Mouse (Mus musculus): ENCODE data around the gene Kank1. TPM values are rescaled to one million over a fixed set of nuclear protein-coding genes. Genes with fewer than 3 reads are reported as not detected.

Kank1 gene
- total RNA-seq, 4 experiments from 2014 or later = 40.4 to 50.0 (median 45.6) TPM

DNA sequence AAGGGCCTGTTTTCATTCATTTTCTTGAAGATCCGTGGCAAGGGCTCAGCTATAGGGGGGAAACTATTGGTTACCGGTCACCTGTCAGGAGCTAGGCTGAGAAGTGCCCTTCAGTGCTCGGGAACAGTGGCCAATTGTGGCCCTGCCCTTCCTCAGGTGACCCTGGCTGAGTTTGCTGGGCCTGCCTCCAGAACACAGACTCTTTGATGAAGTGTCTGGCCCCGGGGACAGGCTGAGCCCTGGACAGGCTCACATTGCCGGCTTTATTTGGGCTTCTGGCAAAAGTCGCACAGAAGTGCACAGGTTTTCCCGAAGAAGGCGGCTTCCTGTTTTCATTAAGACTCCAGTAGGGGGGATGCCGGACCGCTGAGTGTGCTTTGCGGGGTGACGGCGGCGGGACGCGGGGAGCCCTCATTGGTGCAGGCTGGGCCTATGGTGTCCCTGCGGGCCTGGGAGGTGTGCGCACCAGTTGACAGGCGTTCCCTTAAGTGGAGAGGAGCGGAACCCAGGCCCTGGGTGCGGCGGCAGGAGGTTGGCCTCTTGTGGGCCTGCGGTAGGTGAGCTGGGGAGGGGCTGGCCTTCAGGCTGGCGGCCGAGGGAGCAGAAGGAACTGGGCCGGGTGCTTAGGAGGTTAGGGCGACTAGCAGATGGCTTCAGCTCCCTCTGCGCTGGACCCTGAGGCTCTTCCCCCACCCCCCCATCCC is 169.9 kb downstream of the Kank1 start:
- peak; percentile 71 for DNase-seq (ENCODE audit: low spot score)

DNA sequence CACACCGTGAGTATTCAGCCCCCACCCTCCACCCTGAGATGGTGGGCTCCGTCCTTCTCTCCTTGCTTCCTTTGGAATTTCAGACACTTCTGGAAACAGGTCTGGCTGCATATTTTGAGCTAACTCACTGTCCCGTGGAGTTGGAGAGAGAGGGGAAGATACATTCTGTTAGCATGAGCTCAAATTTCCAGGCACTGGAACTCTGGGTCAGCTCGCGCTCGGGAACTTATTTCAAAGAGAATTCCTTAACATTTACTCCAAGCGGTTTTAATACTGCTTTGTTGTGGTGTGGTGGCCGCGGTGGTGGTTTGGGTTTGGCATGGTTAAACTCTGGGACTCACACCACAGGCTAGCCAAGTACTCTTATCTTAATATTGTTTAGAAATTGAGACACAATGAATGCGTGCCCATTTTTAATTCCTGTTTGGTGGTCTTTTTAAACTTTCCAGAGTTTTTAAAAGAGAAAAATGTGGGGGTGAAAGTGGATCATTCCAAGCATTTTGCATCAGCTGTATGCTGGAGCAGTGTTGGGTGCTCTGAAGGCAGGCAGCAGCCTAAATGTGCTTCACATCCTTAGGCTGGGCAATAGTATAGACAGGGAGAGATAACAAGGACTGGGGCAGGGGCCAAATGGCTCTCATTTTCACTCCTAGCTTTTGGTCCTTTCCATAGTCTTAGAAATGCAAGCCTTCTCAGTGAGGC is 170.6 kb downstream of the Kank1 start:
- no peak for DNase-seq (ENCODE audit: low spot score)

DNA sequence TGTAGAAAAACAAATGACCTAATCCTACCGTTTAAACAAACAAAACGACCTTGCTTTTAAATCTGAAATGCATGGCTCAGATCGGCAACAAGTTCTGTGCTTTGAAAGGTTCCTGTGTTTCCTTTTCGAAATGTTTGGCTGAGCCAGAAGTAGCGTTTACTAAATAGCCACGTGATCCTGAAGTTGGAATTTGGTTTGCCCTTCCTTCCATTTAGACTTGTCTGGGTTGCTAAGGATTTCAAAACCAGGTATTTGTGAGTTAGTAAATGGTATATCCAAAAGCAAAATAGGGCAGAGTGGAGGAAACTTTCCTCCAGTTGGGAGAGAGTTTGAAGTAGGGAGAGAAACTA is 171.1 kb downstream of the Kank1 start:
- DNase-seq (ENCODE audit: low spot score) = no peak

DNA sequence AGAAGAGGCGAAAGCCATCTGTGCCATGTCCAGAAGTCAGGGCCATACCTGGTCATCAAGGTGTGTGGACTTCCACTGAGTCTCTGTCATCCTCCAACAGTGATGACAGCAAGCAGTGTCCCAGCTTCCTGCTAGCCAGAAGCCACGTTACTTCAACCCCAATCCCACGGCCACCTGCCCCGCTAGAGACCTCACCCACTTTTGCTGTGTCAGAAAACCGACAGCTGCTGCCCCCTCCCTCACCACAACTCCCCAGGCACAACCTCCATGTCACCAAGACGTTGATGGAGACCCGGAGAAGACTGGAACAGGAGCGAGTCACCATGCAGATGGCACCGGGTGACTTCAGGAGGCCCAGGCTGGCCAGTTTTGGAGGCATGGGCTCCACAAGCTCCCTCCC is 172.5 kb downstream of the Kank1 start:
- no peak for DNase-seq (ENCODE audit: low spot score)

DNA sequence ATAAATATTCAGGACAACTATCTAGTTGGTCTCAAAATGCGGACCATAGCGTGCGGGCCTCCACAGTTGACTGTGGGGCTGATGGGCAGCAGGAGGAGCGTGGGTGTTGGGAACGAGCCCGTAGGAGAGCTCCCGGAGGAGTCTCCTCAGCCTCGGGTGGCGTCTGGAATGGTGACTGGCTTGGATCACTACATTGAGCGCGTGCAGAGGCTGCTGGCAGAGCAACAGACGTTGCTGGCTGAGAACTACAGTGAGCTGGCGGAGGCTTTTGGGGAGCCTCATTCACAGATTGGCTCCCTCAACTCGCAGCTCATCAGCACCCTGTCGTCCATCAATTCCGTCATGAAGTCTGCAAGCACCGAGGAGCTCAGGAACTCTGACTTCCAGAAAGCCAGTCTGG is 174.6 kb downstream of the Kank1 start:
- DNase-seq (ENCODE audit: low spot score) = peak; percentile 41

DNA sequence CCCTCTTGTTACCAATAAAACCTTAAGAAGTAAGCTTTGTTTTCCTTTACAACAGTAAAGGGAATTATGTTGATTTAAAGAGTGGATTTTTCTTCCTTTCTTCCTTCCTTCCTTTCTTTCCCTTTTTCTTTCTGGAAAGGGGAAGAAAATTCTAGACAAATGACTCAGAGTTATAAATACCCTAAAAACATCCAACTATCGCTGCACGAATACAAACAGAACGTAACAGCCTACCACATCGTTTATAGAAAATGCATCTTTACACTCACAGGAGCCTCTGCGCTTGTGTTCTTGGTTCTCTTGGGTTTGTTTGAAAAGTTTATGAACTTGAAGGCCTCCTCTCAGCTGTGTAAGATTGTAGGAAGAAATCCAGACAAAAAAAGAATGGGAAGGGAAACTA is 178.7 kb downstream of the Kank1 start:
- no peak for DNase-seq (ENCODE audit: low spot score)

DNA sequence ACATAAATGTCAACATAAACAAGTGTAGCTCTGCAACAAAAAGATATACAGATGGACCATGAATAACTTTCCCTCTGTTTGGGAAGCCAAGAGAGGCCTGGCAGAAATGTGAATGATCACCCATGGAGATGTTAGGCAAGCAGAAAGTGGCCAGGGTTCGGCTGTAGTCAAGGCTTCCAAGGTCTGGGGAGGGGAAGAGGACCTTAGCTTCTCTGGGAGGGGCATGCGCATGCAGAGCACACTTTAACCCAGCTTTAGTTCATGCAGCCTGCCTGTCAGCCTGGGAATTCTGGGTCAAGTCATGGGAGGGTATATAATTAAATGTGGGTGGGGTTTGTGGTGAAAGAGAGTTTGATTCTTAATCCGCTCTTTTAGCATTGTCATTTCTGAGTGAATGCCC is 180.9 kb downstream of the Kank1 start:
- DNase-seq (ENCODE audit: low spot score) = no peak

DNA sequence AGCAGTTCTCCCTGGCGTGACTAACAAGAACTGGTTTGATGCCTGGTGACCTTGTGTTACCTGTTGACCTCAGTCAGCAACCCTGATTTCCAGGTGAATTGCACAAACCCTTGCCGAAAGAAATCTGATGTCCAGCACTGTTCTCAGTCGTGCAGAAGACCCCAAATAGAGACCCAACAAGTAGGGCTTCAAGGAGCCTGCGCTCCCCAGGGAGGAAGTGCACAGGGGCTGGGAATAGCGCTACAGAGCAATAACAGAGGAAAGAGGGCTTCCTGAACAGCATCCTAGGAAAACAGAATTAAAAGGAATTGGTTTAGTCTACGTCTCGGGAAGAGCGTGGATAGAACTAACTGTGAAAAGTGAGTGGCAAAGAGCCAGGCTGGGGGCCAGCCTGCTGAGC is 183.2 kb downstream of the Kank1 start:
- no peak for DNase-seq (ENCODE audit: low spot score)

DNA sequence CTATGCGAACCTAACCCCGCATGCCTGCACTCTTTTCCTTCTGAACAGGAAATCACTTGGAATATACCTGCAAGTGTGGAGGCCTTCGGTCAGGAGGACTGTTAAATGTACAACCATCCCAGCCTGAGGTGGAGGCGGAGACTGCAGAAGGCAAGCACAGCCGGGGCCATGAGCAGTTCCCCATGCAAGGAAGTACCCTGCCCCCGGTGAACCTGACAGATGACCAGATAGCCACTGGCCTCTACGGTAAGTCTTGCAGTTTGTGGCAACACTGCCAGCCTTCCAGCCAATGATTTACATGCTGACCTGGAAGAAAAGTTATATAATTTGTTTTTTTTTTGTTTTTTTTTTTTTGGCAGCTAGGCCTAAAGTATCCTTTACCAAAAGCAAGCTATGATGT is 185.3 kb downstream of the Kank1 start:
- no peak for DNase-seq (ENCODE audit: low spot score)

DNA sequence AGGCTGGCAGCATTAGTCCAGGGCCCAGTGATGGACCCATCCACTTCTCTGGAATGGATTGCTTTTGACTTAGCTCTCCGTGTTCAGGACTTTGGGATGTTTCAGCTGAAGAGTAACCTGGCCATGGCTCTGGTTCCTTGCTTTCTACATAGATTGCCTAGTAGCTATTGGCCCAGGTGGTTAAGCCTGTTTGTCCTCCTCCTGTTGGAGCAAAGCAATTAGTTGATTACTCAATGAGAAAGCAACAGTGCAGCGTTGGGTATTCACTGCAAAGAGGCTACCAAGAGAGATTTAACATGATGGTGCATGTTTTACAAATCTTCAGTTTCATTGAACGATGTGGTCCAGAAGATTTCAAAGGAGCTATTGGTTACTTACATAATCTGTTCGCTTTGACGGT is 186.6 kb downstream of the Kank1 start:
- no peak for DNase-seq (ENCODE audit: low spot score)

DNA sequence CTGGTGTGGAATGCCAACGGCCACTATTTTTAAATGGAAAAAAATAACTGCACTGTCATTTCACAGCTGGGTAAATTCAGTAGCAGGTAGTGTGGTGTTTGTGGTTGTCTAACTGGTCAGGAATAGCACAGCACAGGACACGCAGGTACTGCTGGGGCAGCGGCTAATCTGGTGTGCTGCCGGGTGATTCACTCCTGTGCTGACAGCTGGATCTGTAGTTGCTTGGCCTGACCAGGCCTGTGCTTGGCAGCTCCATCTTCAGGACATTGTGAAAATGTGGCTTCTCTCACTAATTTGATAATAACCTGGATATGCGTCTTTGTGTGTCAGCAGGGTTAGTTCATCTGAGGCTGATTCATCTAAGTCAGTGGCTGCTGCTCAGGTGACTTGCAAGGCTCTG is 189.7 kb downstream of the Kank1 start:
- no peak for DNase-seq (ENCODE audit: low spot score)

DNA sequence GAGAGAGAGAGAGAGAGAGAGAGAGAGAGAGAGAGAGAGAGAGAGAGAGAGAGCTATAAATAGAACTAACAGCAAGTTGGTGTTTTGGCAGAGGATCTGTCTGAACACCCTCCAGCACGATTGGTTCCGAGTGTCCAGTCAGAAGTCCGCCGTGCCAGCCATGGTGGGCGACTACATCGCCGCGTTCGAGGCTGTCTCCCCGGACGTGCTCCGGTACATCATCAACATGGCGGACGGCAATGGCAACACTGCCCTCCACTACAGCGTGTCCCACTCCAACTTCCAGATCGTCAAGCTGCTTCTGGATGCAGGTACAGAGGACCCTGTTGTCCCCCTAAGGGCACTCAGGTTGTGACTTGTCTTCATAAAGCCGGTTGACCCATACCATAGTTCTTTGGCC is 191.1 kb downstream of the Kank1 start:
- DNase-seq (ENCODE audit: low spot score) = no peak

DNA sequence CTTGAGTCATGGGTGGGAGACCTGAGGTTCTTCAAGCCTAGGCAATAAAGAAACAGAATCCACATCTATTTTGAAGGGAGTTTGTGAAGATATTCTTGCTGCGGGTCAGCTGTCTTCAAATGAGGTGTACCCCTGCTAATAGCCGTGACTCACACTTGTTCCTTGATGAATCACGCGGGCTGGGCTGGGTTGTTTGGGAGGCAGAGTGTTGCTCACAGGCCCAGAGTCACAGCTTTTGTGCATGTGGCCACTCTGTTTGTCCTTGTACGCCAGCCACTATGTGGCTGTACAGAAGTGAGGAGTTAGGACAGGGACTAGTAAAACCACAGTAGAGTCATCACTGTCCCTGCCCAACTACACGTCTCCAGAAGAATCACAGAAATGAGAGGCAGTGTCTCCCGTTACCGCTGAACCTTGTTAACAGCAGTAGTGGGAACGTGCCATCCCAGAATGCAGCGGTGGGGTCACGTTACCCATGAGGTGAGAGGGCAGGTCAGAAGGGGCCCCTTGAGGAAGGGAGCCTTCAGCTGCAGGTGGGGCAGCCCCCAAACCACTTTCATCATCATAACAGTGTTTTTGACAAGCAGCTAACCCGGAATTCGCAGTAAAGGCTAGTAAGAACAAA is 191.7 kb downstream of the Kank1 start:
- no peak for DNase-seq (ENCODE audit: low spot score)

DNA sequence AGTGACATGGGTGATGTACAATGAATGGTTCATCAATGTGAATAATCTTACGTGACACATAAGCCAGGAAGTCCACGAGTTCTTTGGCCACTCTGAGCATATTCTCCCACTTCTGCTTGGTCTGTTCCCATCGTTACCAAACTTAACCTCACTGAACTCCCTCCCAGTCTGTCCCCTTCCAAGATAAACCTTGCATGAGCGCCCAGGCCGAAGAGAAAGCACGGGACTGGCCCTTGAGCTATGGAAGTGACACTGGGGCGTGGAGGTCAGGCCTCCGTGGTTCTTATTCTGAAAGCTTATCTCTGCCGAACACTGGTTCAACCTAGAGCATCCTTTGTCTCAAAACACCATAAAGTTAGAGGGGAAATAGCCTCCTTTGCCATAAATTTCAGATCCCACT is 194.7 kb downstream of the Kank1 start:
- no peak for DNase-seq (ENCODE audit: low spot score)

DNA sequence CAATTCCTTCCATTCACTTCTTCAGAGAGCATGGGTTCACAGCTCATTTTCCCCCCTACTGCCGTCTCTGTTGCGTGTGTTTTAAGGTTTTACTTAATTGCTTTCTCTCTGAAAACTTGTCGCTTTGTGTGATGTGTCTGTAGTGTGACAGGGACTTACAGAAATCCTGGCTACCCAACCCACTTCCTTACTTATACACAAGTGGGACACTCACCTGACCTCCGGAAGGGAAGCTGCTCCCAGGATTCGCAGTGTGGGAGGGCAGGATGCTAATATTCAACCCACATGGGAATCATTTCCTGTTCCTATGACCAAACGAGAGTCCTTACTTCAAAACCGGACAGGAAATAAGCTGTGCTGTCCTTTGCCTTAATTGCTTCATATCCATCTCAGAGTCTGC is 195.1 kb downstream of the Kank1 start:
- DNase-seq (ENCODE audit: low spot score) = no peak

DNA sequence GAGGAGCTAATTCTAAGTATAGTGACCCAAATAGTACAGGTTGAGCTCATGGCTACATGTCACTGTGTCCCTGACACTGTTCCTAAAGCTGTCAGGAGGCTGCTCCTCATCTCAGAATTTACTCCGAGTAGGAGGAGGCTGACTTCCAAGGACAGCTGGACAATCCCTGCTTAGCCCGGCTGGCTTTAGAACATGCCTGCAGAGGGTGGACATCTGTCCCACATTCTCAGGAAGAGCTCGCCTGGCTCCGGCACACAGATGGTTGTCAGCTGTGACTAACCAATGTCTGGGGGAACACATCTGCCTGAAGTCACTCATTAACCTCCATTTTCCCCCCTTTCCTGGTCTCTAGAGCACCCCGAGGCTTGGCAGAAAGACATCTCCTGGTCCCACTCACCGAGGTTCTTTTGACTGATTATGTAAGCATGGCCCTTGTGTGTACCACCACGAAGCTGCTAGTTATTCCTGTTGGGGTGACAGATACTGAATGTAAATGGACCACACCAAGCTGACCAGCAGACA is 196.5 kb downstream of the Kank1 start:
- no peak for DNase-seq (ENCODE audit: low spot score)

DNA sequence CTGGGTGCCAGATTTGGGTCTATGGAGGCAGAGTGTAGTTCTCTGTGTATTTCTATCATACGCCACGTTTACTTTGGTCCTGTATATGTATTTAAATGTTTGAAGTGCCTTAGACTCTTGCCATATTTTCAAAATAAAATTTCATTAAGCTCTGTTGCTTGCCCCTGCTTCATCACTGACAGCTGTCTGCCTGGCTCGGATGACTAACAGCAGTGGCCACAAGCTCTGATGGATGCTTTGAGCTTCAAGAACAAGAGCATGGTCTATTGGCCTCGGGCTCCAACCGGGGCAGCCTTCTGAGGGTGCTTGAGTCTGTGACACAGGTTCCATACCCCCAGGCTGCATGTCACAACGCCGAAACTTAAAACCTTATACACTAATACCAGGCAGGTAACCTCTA is 197.6 kb downstream of the Kank1 start:
- no peak for DNase-seq (ENCODE audit: low spot score)

DNA sequence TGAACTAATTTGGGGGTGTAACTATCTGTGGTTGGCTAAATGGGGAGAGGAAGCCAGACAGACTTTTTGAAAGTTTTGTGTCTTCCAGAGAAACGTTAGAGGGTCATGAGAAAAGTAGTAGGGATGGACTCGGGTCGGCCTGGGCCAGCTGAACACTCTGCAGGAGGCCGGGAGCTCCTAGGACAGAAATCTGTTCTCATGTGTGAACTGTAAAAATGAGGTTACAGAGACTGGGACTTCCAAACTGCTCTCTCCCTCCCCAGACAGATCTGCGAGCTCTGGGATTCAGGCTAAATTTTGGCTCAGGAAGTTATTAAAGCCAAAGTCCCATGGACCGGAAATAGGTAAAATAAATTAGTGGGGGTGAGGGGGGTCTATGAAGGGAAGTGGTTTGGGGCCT is 198.0 kb downstream of the Kank1 start:
- DNase-seq (ENCODE audit: low spot score) = no peak

DNA sequence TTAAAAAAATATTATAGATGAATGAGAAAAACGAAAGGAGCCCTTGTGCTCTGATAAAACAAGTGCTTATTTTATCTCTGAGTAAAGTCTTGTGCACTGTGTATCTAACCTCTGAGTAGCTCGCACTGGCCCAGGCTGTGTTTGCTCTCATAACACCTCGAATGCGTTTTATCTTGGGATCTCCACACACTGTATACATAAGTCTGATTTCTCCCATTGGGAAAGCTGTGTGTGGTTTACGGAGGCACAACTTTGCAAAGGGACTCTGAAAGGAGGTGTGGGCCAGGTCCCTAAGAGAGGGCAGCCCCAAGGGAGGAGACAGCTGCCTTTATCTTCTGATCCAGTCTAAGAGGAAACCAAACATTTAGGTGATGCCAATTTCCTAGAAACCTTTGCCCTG is 198.6 kb downstream of the Kank1 start:
- DNase-seq (ENCODE audit: low spot score) = no peak

DNA sequence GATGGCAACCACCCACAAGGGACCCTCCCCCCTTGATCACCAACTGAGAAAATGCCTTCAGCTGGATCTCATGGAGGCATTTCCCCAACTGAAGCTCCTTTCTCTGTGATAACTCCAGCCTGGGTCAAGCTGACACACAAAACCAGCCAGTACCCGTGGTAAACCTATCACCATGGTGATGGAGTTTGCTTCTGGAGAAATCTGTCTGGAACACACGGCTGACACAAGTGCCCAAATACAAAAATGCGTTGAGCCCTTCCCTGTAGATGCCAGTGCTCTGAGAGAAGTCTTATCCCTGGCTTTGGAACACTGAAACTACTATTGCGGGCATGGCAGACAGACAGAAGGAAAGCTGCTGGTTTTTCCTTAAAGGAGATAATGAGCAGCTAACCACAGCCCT is 199.4 kb downstream of the Kank1 start:
- no peak for DNase-seq (ENCODE audit: low spot score)

DNA sequence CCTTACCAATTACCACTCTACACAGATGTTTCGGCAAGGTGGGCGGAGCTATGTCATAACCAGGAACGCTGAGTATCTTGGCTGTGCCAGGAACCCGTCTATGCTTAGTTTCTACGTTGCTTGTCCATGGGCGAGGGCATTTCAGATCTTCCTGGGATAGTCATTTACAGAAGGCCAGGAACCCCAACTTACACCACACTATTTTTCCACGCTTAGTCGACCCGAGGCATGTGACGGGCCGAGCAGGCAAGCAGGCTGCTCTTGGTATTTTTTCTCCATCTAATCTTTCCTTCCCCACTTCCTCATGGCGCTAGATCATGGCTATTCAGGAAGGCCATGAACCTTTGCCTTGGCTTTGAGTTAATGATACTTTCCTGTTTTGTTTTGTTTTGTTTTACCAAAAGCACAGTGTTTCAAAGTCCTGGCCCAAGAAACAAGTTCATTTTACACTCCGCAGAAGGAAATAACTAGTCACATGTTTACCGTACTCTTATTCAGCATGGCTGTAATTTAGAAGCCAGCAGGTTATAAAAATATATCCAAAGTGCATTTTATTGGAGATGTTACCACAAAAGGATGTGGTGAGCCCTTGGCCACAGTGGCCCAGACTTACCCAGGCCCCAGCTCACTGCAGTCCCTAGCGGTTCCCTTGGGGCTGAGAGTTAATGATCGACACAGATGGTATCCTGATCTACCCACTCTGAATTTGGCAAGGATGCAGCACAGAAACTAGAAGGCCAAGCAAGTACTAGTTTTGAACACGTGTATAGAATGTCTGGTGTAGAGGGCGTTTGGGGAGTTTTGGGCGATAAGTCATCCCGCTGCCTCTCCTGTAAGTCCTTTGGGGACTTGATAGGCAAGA is 200.2 kb downstream of the Kank1 start:
- DNase-seq (ENCODE audit: low spot score) = no peak

DNA sequence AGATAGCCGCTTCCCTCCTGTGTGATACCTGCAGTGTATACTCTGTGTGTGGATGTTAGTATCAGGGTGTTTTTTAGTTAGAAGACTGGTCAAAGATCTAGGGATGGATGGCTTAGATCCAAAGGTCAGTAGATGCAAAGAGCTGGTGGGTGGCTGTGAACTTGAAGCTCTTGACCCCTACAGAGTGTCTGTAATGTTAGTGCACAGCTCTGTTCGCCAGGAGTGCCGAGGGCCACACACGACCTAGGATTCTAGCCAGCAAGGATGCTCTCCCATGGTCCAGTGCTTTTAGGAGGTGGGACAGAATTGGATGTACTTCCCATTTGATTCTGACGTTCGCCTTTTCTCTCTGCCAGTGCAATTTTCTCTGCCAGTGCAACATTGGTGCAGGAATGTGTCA is 201.5 kb downstream of the Kank1 start:
- DNase-seq (ENCODE audit: low spot score) = no peak

All from heart, adult 8-10 months (tissue).